Mouse (Mus musculus) embryonic facial prominence, embryonic 15.5 days (tissue): Measurements from ENCODE around the gene Ralb. TPM values are rescaled to one million over a fixed set of nuclear protein-coding genes. Genes with fewer than 3 reads are reported as not detected.

Experiments used
- ATAC-seq: fragments of 200-750 bp; cut with Nextera tagmentation; 2 replicates; pipeline ENCODE4 v1.8.0; 2017; ENCODE audit warnings: low read depth, moderate TSS enrichment; ENCODE audit not compliant: insufficient number of reproducible peaks, low FRiP score, low TSS enrichment
- H3K27ac ChIP-seq: fragments of 300-500 bp; sonication (generic); replicated peaks from 2 replicates; pipeline ENCODE4 v1.5.1; 2015; ENCODE audit warnings: mild to moderate bottlenecking, inconsistent platforms
- H3K27me3 ChIP-seq: fragments of 300-500 bp; sonication (generic); 2 replicates; pipeline ENCODE4 v1.6.1; 2015; ENCODE audit warnings: inconsistent platforms
- H3K36me3 ChIP-seq: fragments of 300-500 bp; sonication (generic); 2 replicates; pipeline ENCODE4 v1.6.1; 2015; ENCODE audit warnings: mild to moderate bottlenecking, inconsistent platforms
- H3K4me1 ChIP-seq: fragments of 300-500 bp; sonication (generic); 2 replicates; pipeline ENCODE4 v1.6.1; 2015; ENCODE audit warnings: inconsistent platforms
- H3K4me2 ChIP-seq: fragments of 300-500 bp; sonication (generic); replicated peaks from 2 replicates; pipeline ENCODE4 v1.6.1; 2015; ENCODE audit warnings: mild to moderate bottlenecking, inconsistent platforms
- H3K4me3 ChIP-seq: fragments of 300-500 bp; sonication (generic); replicated peaks from 2 replicates; pipeline ENCODE4 v1.5.1; 2015; ENCODE audit warnings: mild to moderate bottlenecking, inconsistent platforms
- H3K9ac ChIP-seq: fragments of 300-500 bp; sonication (generic); 2 replicates; pipeline ENCODE4 v1.6.1; 2015; ENCODE audit warnings: inconsistent platforms
- H3K9me3 ChIP-seq: fragments of 300-500 bp; sonication (generic); replicated peaks from 2 replicates; pipeline ENCODE4 v1.6.1; 2016; ENCODE audit warnings: inconsistent platforms
- WGBS: fragments of 180-500 bp; shearing (Covaris S2); methylation state at CpG from one replicate; pipeline ENCODE4 v1.1.7; 2015; 5-methylcytosine and 5-hydroxymethylcytosine counted together
- polyA plus RNA-seq: library from polyadenylated mRNA; unstranded; fragments of >200 nt; fragmentation: Nextera tagmentation; extraction: Ambion mirVana; gene quantifications from 2 replicates; pipeline ENCODE4 v1.2.1, GENCODE M21; 2015

Gene Ralb
- polyA plus RNA-seq, 1 experiment from 2014 or later: 119 TPM

DNA sequence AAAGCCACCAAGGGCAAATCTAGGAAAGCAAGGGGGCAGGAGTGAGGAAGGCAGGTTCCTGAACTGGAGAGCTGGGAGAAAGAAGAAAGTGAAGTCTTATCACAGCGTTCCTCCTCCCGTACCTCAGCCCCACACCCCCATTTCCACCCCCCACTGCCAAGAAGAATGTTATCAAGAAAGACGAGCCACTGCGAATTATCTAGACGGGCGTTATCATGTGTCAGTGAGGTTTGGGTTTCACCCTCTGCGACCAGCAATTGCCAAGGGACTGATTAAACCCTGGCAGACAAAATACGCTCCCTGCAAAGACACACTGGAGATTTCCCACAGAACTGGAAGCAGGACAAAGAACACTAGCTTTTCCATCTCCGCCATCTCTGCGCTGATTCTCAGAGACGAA, 31.9 kb downstream of the Ralb start:
- Histone ChIP-seq H3K9ac (no peak overlapping the region), H3K27me3 (no peaks in the 10 kb centered on the region), H3K4me2 (no peak overlapping the region), H3K9me3 (no peaks in the 10 kb centered on the region), H3K27ac (no peak overlapping the region), H3K4me1 (0 out of 2 replicates have a peak, but pooled peaks cover 5% of the 10 kb centered on the region), H3K4me3 (no peak overlapping the region), H3K36me3 (peaks cover 61% of the 10 kb centered on the region)
- WGBS: 56% methylated on average over 11 of the region's 11 CpGs
- ATAC-seq: no peak

- H3K9ac ChIP-seq: no peak overlapping the region
- peaks cover 54% of the 10 kb centered on the region for H3K36me3 ChIP-seq
- WGBS: 55% methylated on average over 14 of the region's 14 CpGs
- no peak overlapping the region for H3K4me3 ChIP-seq
- 0 out of 2 replicates have a peak, but pooled peaks cover 5% of the 10 kb centered on the region for H3K4me1 ChIP-seq
- no peak overlapping the region for H3K27ac ChIP-seq
- no peaks in the 10 kb centered on the region for H3K9me3 ChIP-seq
- ATAC-seq: no peak
- no peak overlapping the region for H3K4me2 ChIP-seq
- no peaks in the 10 kb centered on the region for H3K27me3 ChIP-seq
These were observed 32.7 kb downstream of the Ralb start for GRCm38 (mm10) chr1:119471793-119472396.

- 50% methylated on average over 2 of the region's 2 CpGs for WGBS
- no peaks in the 10 kb centered on the region for H3K27me3 ChIP-seq
- H3K36me3 ChIP-seq: no peaks in the 10 kb centered on the region
- H3K9me3 ChIP-seq: no peaks in the 10 kb centered on the region
- no peak overlapping the region for H3K27ac ChIP-seq
- no peak overlapping the region for H3K9ac ChIP-seq
- H3K4me1 ChIP-seq: no peaks in the 10 kb centered on the region
- H3K4me3 ChIP-seq: no peak overlapping the region
- no peak for ATAC-seq
- H3K4me2 ChIP-seq: no peak overlapping the region
These were observed 41.2 kb downstream of the Ralb start for GRCm38 (mm10) chr1:119463386-119463785.

GRCm38 (mm10) chr1:119460062-119460461, 44.5 kb downstream of the Ralb start:
- H3K4me2 ChIP-seq: no peak overlapping the region
- H3K4me1 ChIP-seq: peaks cover 18% of the 10 kb centered on the region
- ATAC-seq: no peak
- H3K36me3 ChIP-seq: no peaks in the 10 kb centered on the region
- H3K27ac ChIP-seq: no peak overlapping the region
- H3K9ac ChIP-seq: no peak overlapping the region
- no peak overlapping the region for H3K4me3 ChIP-seq
- H3K27me3 ChIP-seq: 0 out of 2 replicates have a peak, but pooled peaks cover 4% of the 10 kb centered on the region
- H3K9me3 ChIP-seq: no peaks in the 10 kb centered on the region
- WGBS: 49% methylated on average over 2 of the region's 2 CpGs

DNA sequence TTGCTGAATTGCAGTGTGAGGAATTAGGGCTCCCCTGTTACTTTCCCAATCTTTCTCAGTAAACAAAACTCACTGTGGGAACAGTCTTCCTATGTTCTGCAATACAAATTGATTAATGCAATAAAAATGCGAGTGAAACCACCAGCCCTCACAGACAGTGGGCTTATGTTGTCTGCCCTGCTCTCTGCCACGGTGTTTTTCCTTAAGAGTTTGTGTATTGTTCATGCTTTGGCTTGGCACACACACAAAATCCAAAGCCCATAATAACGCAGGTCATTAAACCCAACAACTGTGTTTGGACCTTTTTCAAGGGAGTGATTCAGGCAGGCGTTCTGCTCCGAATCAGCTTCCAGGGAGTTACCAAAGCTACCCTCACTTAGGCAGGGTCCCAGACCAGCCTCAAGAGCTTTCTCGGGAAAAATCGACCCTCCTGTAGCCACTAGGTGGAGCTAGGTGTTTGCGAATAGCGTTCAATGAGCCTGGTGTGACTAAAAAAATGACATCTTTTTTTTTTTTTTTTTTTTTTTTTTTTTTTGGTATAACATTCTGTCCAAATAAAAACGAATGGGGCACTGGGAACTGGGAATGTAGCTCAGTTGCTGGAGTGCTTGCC, 46.5 kb downstream of the Ralb start:
- ATAC-seq: peak; percentile 27; the same call in 1 of the 2 replicates
- Histone ChIP-seq H3K4me2 (peak overlapping the region; percentile 40), H3K36me3 (no peaks in the 10 kb centered on the region), H3K27ac (no peak overlapping the region), H3K27me3 (0 out of 2 replicates have a peak, but pooled peaks cover 4% of the 10 kb centered on the region), H3K4me1 (peaks cover 22% of the 10 kb centered on the region), H3K9me3 (no peaks in the 10 kb centered on the region), H3K4me3 (no peak overlapping the region), H3K9ac (no peak overlapping the region)
- WGBS: 5% methylated on average over 10 of the region's 10 CpGs

GRCm38 (mm10) chr1:119457528-119457855, 47.1 kb downstream of the Ralb start:
- H3K4me1 ChIP-seq: peaks cover 22% of the 10 kb centered on the region
- 34% methylated on average over 5 of the region's 5 CpGs for WGBS
- no peak overlapping the region for H3K9ac ChIP-seq
- ATAC-seq: no peak
- peak overlapping the region; percentile 40 for H3K4me2 ChIP-seq
- H3K36me3 ChIP-seq: no peaks in the 10 kb centered on the region
- no peak overlapping the region for H3K27ac ChIP-seq
- H3K4me3 ChIP-seq: 0 out of 2 replicates have a peak overlapping the region, but pooled peaks have one; percentile 3
- H3K27me3 ChIP-seq: 0 out of 2 replicates have a peak, but pooled peaks cover 4% of the 10 kb centered on the region
- no peaks in the 10 kb centered on the region for H3K9me3 ChIP-seq

DNA sequence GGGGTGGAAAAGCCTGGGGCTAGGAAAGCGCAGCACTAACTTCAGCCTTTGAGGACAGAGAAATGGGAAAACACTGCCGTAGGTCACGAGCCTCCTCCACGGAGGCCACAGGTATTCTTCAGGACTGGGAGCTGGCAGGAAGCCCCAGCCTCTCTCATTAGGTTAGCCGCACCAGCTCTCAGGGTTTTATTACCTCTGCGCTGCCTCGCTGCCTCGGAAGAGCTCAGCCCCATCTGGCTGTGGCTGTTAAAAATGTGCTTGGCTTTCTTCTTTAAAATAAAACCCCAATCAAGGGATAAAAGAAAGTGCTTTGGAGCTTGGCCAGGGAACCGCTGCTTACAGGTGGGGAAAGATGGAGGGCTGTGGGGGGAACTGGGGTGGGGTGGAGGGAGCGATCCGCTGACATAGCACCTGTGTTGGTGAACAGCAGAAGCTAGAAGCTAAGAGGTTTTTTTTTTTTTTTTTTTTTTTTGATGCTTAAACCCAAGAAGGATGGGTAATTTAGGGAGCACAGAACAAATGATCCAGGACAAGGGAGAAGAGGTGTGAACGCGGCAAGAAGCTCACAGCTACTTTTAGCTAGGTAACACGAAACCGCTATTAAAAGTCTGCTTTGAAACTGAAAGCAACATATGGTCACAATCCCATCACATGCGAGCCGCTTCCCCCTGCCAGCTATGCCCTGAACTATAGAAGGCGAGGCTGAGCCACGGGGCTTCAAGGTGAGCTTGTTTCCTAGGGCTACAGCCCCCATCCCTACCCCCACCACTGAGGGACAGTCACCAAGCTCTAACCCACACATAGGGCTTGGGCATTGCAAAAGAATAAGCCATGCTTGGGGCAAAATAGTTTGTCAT, 47.7 kb downstream of the Ralb start:
- H3K4me2 ChIP-seq: peak overlapping the region; percentile 40
- H3K27ac ChIP-seq: no peak overlapping the region
- H3K9ac ChIP-seq: no peak overlapping the region
- no peak for ATAC-seq
- no peaks in the 10 kb centered on the region for H3K36me3 ChIP-seq
- peaks cover 22% of the 10 kb centered on the region for H3K4me1 ChIP-seq
- H3K27me3 ChIP-seq: 0 out of 2 replicates have a peak, but pooled peaks cover 4% of the 10 kb centered on the region
- 0 out of 2 replicates have a peak overlapping the region, but pooled peaks have one; percentile 3 for H3K4me3 ChIP-seq
- no peaks in the 10 kb centered on the region for H3K9me3 ChIP-seq
- WGBS: 19% methylated on average over 19 of the region's 19 CpGs

DNA sequence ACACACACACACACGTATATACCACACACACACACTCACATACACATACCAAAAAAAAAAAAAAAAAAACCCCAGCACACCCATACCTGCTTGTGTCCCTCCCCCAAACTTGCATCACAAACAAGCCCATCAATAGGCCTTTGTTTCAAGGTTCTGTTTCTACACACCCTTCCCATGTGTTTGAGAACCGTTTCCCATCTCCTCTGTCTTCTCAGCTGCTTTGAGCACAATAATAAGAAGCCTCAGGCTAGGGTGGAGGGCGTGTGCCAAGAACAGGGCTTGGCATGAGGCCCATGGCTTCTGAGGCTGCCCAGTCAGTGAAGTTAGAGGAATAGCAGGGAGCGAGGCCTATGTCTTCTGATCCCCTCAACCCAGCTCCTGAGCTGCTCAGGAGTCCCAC, 50.9 kb downstream of the Ralb start:
- Histone ChIP-seq H3K27ac (no peak overlapping the region), H3K36me3 (no peaks in the 10 kb centered on the region), H3K27me3 (0 out of 2 replicates have a peak, but pooled peaks cover 4% of the 10 kb centered on the region), H3K9ac (no peak overlapping the region), H3K9me3 (no peaks in the 10 kb centered on the region), H3K4me2 (no peak overlapping the region), H3K4me1 (peaks cover 22% of the 10 kb centered on the region), H3K4me3 (no peak overlapping the region)
- no peak for ATAC-seq
- 40% methylated on average over 3 of the region's 4 CpGs for WGBS

DNA sequence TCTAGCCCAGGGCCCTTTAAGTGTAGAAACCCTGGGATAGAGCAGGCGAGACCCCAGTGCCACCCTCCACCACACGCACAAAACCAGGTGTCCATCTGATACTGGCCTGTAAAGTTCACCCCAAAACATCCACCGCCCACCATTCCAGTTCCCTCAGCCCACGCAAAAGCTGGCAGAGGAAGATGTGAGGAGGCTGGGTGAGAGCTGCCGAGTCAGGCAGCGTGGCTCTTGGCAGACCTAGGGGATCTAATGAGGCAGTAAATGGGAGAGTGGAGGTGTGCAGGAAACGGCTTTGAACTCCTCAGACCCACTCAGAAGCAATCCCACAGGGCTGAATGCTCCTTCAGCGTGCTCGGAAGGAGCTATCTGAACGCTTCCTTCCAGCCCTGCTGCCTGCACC, 53.2 kb downstream of the Ralb start:
- Histone ChIP-seq H3K27me3 (0 out of 2 replicates have a peak, but pooled peaks cover 4% of the 10 kb centered on the region), H3K9ac (no peak overlapping the region), H3K4me1 (peaks cover 5% of the 10 kb centered on the region), H3K4me3 (no peak overlapping the region), H3K4me2 (no peak overlapping the region), H3K27ac (no peak overlapping the region), H3K9me3 (no peaks in the 10 kb centered on the region), H3K36me3 (no peaks in the 10 kb centered on the region)
- no peak for ATAC-seq
- WGBS: 61% methylated on average over 10 of the region's 10 CpGs

GRCm38 (mm10) chr1:119450651-119451345, 53.8 kb downstream of the Ralb start:
- H3K4me2 ChIP-seq: no peak overlapping the region
- H3K36me3 ChIP-seq: no peaks in the 10 kb centered on the region
- 0 out of 2 replicates have a peak, but pooled peaks cover 1% of the 10 kb centered on the region for H3K27me3 ChIP-seq
- H3K9me3 ChIP-seq: no peaks in the 10 kb centered on the region
- H3K4me3 ChIP-seq: no peak overlapping the region
- H3K9ac ChIP-seq: no peak overlapping the region
- H3K27ac ChIP-seq: no peak overlapping the region
- H3K4me1 ChIP-seq: peaks cover 4% of the 10 kb centered on the region; the same call in 1 of the 2 replicates
- 67% methylated on average over 10 of the region's 10 CpGs for WGBS
- no peak for ATAC-seq
